Mouse (Mus musculus): ENCODE measurements around the gene Itgb1bp1. TPM values are rescaled to one million over a fixed set of nuclear protein-coding genes. Genes with fewer than 3 reads are reported as not detected.
A peak's percentile ranks its signal among the peaks of the same experiment; 100 is the strongest.

The Itgb1bp1 gene
- total RNA-seq, 1 experiment from 2014 or later: 12.8 TPM

GRCm38 (mm10) chr12:21265946-21266783 lies 19.9 kb downstream of the Itgb1bp1 start:
- peak; percentile 68 to 73 for ATAC-seq (replicated peaks in 1 of 2; ENCODE audit: insufficient read depth in 1 of 2, low FRiP score in 2 of 2, low TSS enrichment in 1 of 2, low read depth in 1 of 2, poor library complexity in 2 of 2, severe bottlenecking in 2 of 2)

- no peak for ATAC-seq (replicated peaks in 1 of 2; ENCODE audit: insufficient read depth in 1 of 2, low FRiP score in 2 of 2, low TSS enrichment in 1 of 2, low read depth in 1 of 2, poor library complexity in 2 of 2, severe bottlenecking in 2 of 2)
These were observed 20.6 kb downstream of the Itgb1bp1 start for GRCm38 (mm10) chr12:21265501-21265900.

GRCm38 (mm10) chr12:21264970-21265369 lies 21.1 kb downstream of the Itgb1bp1 start:
- no peak for ATAC-seq (replicated peaks in 1 of 2; ENCODE audit: insufficient read depth in 1 of 2, low FRiP score in 2 of 2, low TSS enrichment in 1 of 2, low read depth in 1 of 2, poor library complexity in 2 of 2, severe bottlenecking in 2 of 2)

- ATAC-seq (replicated peaks in 1 of 2; ENCODE audit: insufficient read depth in 1 of 2, low FRiP score in 2 of 2, low TSS enrichment in 1 of 2, low read depth in 1 of 2, poor library complexity in 2 of 2, severe bottlenecking in 2 of 2): no peak
These were observed 21.8 kb downstream of the Itgb1bp1 start for GRCm38 (mm10) chr12:21264241-21264640.

- no peak for ATAC-seq (replicated peaks in 1 of 2; ENCODE audit: insufficient read depth in 1 of 2, low FRiP score in 2 of 2, low TSS enrichment in 1 of 2, low read depth in 1 of 2, poor library complexity in 2 of 2, severe bottlenecking in 2 of 2)
These were observed 22.8 kb downstream of the Itgb1bp1 start for GRCm38 (mm10) chr12:21263256-21263655.

GRCm38 (mm10) chr12:21261521-21261920 lies 24.6 kb downstream of the Itgb1bp1 start:
- no peak for ATAC-seq (replicated peaks in 1 of 2; ENCODE audit: insufficient read depth in 1 of 2, low FRiP score in 2 of 2, low TSS enrichment in 1 of 2, low read depth in 1 of 2, poor library complexity in 2 of 2, severe bottlenecking in 2 of 2)

- peak; percentile 57 to 74 for ATAC-seq (replicated peaks in 1 of 2; ENCODE audit: insufficient read depth in 1 of 2, low FRiP score in 2 of 2, low TSS enrichment in 1 of 2, low read depth in 1 of 2, poor library complexity in 2 of 2, severe bottlenecking in 2 of 2)
These were observed 25.4 kb downstream of the Itgb1bp1 start for GRCm38 (mm10) chr12:21260494-21261256.

GRCm38 (mm10) chr12:21247711-21248392 lies 38.2 kb downstream of the Itgb1bp1 start:
- no peak for ATAC-seq (replicated peaks in 1 of 2; ENCODE audit: insufficient read depth in 1 of 2, low FRiP score in 2 of 2, low TSS enrichment in 1 of 2, low read depth in 1 of 2, poor library complexity in 2 of 2, severe bottlenecking in 2 of 2)

- no peak for ATAC-seq (replicated peaks in 1 of 2; ENCODE audit: insufficient read depth in 1 of 2, low FRiP score in 2 of 2, low TSS enrichment in 1 of 2, low read depth in 1 of 2, poor library complexity in 2 of 2, severe bottlenecking in 2 of 2)
These were observed 41.6 kb downstream of the Itgb1bp1 start for GRCm38 (mm10) chr12:21244375-21244960.

- ATAC-seq (replicated peaks in 1 of 2; ENCODE audit: insufficient read depth in 1 of 2, low FRiP score in 2 of 2, low TSS enrichment in 1 of 2, low read depth in 1 of 2, poor library complexity in 2 of 2, severe bottlenecking in 2 of 2): no peak
These were observed 44.1 kb downstream of the Itgb1bp1 start for GRCm38 (mm10) chr12:21241965-21242364.

- ATAC-seq (replicated peaks in 1 of 2; ENCODE audit: insufficient read depth in 1 of 2, low FRiP score in 2 of 2, low TSS enrichment in 1 of 2, low read depth in 1 of 2, poor library complexity in 2 of 2, severe bottlenecking in 2 of 2): peak; percentile 71 to 86
These were observed 51.5 kb downstream of the Itgb1bp1 start for GRCm38 (mm10) chr12:21234560-21234959.

- no peak for ATAC-seq (replicated peaks in 1 of 2; ENCODE audit: insufficient read depth in 1 of 2, low FRiP score in 2 of 2, low TSS enrichment in 1 of 2, low read depth in 1 of 2, poor library complexity in 2 of 2, severe bottlenecking in 2 of 2)
These were observed 52.4 kb downstream of the Itgb1bp1 start for GRCm38 (mm10) chr12:21233727-21234126.

GRCm38 (mm10) chr12:21229076-21229918 lies 56.8 kb downstream of the Itgb1bp1 start:
- ATAC-seq (replicated peaks in 1 of 2; ENCODE audit: insufficient read depth in 1 of 2, low FRiP score in 2 of 2, low TSS enrichment in 1 of 2, low read depth in 1 of 2, poor library complexity in 2 of 2, severe bottlenecking in 2 of 2): no peak

- ATAC-seq (replicated peaks in 1 of 2; ENCODE audit: insufficient read depth in 1 of 2, low FRiP score in 2 of 2, low TSS enrichment in 1 of 2, low read depth in 1 of 2, poor library complexity in 2 of 2, severe bottlenecking in 2 of 2): no peak
These were observed 57.4 kb downstream of the Itgb1bp1 start for GRCm38 (mm10) chr12:21228650-21229049.

GRCm38 (mm10) chr12:21227076-21227980 lies 58.8 kb downstream of the Itgb1bp1 start:
- ATAC-seq (replicated peaks in 1 of 2; ENCODE audit: insufficient read depth in 1 of 2, low FRiP score in 2 of 2, low TSS enrichment in 1 of 2, low read depth in 1 of 2, poor library complexity in 2 of 2, severe bottlenecking in 2 of 2): peak; percentile 82 to 83

- ATAC-seq (replicated peaks in 1 of 2; ENCODE audit: insufficient read depth in 1 of 2, low FRiP score in 2 of 2, low TSS enrichment in 1 of 2, low read depth in 1 of 2, poor library complexity in 2 of 2, severe bottlenecking in 2 of 2): no peak
These were observed 59.8 kb downstream of the Itgb1bp1 start for GRCm38 (mm10) chr12:21226316-21226715.
